Mouse (Mus musculus) T-helper 1 cell (primary cell): ENCODE measurements at regions not wholly inside any gene's neighbourhood (a gene's known extent, or its start where the extent isn't known, plus 50 kb on each side); places are given as distances from the start of the nearest gene placed in this dataset.

Source experiments
- in situ Hi-C: fragments of 300-600 bp; cut with MboI, MseI; formaldehyde crosslinking; loops from one replicate; pipeline ENCODE4 v1.15.1; 2025; ENCODE audit warnings: high pct_unique_total_duplicates

GRCm38 (mm10) chr1:169156875-169157274 is 374.4 kb downstream of the Nuf2 start:
- in situ Hi-C loops: no loop called here

DNA sequence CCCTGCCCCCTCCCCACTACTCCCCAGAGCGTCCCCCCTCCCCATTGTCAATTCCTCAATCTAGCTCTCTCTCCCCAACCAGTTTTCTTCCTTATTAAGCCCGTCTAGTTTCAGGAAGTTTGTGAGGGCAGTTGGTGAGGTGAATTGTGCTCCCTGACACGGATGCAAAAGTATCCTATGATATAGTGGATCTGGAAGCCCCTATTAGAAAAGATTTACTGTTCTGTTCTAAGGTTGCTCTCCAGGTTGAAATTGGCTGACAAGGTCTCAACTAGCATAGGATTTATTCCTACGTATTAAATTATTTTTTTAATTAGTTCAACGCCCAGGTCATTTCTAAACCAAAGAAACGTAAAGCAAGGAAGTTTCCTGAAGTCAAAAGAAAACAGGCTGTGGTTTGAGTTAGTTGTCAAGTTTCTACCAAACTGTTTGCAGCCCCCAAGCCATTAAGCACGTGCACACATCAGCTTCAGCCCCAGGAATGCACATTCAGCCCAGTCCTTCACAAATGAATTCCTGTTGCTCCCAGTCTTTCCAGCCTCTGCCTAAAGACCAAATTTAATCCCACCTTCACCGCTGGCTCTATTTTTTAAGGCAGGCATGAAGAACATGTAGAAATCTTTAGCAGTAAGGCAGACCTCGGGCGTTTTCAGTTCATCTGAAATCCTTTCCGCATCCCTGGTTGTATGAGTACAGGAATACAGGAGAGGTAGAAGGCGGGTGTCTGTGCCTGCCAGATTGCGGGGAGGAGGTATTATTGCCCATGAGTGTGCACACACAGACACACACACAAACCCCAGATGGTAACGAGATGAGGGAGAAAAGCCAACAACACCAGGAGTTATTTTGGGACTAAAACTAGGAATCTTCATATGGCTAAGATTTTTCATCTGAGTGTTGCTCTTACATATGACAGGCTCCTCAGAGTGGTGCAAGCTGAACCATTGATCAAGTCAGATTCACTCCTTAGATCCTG is 375.5 kb downstream of the Nuf2 start:
- in situ Hi-C loops: no loop called here

DNA sequence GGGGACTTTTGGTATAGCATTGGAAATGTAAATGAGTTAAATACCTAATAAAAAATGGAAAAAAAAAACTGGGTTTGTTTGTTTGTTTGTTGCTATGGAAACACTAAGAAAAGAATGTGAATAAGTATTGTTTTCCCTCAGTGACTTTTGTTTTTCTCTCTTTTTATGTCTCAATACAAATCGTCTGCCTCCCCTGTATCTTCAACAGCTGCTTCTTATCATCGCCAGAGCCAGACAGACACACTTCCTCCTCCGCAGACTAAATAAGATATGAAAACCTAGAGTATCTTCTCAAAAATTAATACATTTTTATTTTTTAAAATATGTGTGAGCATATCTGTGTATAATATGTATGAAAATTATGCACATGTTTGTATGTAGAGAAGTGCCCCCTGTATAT is 389.0 kb downstream of the Nuf2 start:
- in situ Hi-C loops: no loop called here

GRCm38 (mm10) chr1:169140056-169140455 is 391.2 kb downstream of the Nuf2 start:
- in situ Hi-C loops: no loop called here

- in situ Hi-C loops: no loop called here
Observed at GRCm38 (mm10) chr1:169139507-169139906, 391.8 kb downstream of the Nuf2 start.

GRCm38 (mm10) chr1:169139184-169139486 is 392.1 kb downstream of the Nuf2 start:
- in situ Hi-C loops: no loop called here

DNA sequence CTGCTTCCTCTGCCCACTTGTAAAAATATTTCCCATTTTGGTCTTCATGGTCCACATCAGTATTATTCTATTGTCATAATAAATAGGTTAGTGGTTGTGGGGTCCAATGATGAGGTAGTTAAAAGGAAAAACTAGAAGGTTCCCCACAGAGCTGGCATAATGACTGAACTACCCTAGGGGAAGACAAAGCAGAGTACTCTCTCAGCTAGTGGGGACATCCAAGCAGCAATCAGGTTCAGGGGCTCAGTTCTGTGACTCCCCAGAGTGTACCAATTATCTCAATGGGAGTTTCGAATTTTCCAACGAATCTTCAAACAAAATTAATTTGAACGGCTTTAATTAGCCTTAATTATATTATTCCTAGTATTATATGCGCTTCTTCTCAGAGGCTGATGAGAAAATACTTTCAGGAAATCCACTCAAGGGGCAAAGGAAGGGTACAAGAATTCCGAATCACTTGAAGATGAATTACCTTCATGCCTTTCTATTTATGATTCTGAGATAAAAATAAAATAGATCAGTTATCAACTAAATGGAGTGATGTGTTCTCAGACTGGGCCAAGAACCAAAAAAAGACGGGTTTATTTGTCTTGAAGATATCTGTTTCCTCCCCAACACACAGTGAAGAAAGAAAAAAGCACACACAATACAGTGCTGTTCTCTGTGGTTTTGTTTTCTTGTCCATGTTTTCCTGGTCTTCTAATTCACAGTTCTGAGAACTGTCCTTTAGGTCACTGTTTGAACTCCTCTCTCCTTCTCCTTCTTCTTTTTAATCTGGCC is 392.7 kb downstream of the Nuf2 start:
- in situ Hi-C loops: no loop called here

DNA sequence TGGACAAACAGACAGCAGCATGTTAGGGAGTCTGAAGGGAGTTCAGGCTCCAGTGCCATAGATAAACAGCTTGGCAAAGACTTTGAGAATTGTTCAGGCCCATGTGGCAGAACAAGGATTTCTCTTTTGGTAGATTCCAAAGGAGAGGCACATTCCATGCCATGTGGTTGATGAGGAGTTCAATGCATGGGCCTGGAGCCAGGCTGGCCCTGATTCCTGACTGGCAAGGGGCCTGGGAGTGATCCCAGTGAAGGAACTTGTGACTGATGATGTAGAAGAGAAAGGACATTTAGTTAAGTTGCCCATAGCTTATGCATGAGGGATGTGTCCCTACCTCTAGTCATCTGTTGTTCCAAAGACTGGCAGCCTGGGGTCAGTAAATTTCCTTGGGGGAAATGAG is 395.7 kb downstream of the Nuf2 start:
- in situ Hi-C loops: no loop called here

- in situ Hi-C loops: no loop called here
Observed at GRCm38 (mm10) chr1:169103669-169104068, 427.6 kb downstream of the Nuf2 start.

GRCm38 (mm10) chr1:169103113-169103512 is 428.2 kb downstream of the Nuf2 start:
- in situ Hi-C loops: no loop called here

GRCm38 (mm10) chr1:169099221-169099620 is 432.0 kb downstream of the Nuf2 start:
- in situ Hi-C loops: no loop called here

- in situ Hi-C loops: no loop called here
Observed at GRCm38 (mm10) chr1:169096737-169097136, 434.5 kb downstream of the Nuf2 start.

DNA sequence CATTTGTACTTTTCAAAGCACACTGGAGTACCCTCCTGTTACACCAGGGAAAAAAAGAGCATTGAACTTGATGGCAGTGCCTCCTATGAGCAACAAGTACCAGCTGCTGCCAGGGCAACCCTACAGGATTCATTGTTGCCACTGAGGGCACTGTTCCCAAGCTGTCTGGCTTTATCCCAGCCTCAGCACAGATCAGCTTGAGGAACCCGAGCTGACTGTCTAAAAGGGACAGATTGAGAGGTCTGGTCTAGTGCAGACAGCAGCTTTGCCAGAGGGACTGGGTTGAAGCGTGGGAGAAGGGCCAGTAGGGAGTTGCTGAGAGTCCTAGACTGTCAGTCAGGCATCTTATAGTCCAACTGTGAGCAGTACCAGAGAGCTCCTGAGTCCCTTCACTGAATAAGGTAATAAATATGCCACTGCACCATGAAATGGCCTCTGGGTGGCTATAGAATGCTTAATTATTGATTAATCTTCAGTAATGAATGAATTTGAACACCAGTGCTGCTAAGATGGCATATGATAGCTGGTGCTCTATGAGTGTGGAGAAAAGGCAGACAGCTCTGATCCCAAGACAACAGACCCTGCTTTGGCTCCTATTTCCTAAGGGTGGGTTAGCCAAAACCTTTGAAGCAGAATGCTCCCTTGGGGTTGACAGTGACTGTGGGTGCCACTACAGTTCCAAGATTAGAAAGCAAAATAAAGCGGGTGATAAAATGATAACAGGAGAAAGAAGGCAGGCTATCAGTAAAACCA is 437.5 kb downstream of the Nuf2 start:
- in situ Hi-C loops: no loop called here

GRCm38 (mm10) chr1:169086032-169086431 is 445.2 kb downstream of the Nuf2 start:
- in situ Hi-C loops: loop anchor here (10.0 kb wide), 1 partner anchor 1861 kb away; no protein-coding TSS in a partner anchor

- in situ Hi-C loops: loop anchor here (10.0 kb wide), 1 partner anchor 1856 kb away; no protein-coding TSS in a partner anchor
Observed at GRCm38 (mm10) chr1:169080686-169081085, 450.6 kb downstream of the Nuf2 start.

GRCm38 (mm10) chr1:169077228-169077627 is 454.0 kb downstream of the Nuf2 start:
- in situ Hi-C loops: no loop called here

DNA sequence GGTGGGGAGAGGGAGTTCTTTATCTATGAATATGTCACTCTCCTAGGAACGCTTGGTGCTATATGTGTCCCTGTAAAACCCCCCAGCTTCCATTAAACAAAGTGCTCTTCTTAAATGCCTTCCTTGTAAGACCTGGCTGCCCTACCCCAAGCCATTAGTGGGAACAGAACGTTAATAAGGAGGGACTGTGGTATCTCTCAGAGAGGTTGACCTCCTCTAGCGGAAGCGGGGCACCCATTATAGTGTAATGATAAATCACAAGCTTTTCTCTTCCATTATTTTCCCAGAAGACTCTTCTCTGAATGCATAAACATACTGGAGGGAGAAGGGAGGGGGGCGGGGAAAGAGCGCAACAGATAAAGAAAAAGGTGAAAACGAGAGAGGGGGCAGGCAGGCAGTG is 455.3 kb downstream of the Nuf2 start:
- in situ Hi-C loops: no loop called here

- in situ Hi-C loops: no loop called here
Observed at GRCm38 (mm10) chr1:169071366-169071765, 459.9 kb downstream of the Nuf2 start.

DNA sequence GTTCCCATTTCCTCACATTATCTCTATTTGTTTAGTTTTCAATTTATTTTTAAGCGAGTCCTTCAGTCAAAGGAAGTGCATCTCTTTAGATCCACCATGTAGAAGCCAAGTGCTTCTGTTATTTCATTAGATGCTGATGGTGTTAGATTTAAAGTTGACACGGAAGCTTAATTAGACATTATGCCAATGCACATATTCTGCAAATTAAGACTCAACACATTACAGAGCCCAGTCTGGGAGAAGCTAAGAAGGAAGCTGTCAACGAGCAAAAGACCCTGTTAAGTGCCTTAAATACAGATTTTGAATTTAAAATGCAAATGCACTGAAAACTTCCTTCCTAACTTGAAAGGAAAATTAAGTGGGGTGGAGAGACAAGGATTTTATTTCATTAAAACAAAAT is 461.6 kb downstream of the Nuf2 start:
- in situ Hi-C loops: no loop called here

DNA sequence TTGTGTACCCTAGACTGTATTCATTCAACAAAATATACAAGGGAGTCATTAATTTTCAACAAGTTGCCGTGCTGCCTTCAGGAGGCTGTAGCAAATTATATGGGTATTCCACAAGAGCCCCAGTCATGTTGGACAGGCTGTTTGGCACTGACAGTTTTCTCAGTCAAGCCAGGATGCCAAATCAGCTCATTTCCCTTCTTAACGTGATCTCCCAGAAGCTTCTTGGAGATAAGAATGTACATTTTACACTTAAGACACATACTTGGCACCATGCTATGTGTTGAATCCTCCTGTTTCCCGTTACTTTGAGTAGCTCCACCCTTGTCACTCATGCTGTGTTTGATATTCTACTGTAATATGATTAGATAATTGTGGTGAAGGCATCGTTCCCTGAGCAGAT is 464.5 kb downstream of the Nuf2 start:
- in situ Hi-C loops: no loop called here

DNA sequence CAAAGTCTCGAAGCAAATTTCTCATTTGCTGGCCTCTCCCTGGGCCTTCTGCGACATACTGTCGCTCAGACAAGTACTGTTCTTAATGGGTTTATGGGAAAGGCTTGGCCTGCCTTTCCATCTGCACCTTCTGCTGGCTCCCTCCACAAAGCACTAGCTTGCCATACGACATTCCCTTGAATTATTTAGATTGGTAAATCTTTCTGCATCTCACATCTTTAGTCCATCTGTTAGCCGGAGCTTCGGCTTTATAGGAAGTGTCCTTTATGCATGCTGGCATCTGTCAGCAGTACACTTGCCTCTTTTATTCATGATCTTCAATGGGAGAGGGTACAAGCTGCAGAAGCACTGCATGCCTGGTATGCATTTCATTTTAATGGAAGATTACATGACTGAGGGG is 470.6 kb downstream of the Nuf2 start:
- in situ Hi-C loops: no loop called here

DNA sequence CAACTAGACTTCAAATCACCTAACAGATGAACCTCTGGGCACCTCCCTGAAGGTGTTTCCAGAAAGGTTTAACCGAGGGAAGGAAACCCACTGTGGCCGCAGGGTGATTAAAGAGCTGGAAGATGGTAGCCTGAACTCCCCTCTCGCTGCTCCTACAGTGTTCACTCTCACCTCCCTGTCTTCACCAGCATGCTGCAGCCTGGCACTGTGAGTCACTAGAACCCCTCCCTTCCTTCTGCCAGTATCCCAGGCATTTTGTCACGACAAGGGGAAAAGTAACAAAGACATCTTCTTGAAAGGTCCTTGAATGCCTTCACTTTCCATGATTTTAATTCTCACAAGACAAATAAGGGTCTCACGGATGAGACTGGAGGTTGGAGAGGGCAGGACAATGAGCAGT is 471.1 kb downstream of the Nuf2 start:
- in situ Hi-C loops: no loop called here
